Mouse (Mus musculus) stomach, embryonic 14.5 days (tissue): ENCODE data around the gene Gm28048. TPM values are rescaled to one million over a fixed set of nuclear protein-coding genes. Genes with fewer than 3 reads are reported as not detected.

Experiments used
- ATAC-seq: fragments of 200-750 bp; cut with Nextera tagmentation; 2 replicates; pipeline ENCODE4 v1.8.0; 2017; ENCODE audit warnings: low read depth, moderate TSS enrichment; ENCODE audit not compliant: insufficient number of reproducible peaks, insufficient read depth, low FRiP score
- H3K27ac ChIP-seq: fragments of 300-500 bp; sonication (generic); 2 replicates; pipeline ENCODE4 v1.5.1; 2014; ENCODE audit warnings: mild to moderate bottlenecking, low read length, moderate library complexity, mixed read lengths
- H3K27me3 ChIP-seq: fragments of 300-500 bp; sonication (generic); 2 replicates; pipeline ENCODE4 v1.6.1; 2014; ENCODE audit warnings: low read length, control low read depth, mixed read lengths; ENCODE audit not compliant: control insufficient read depth, insufficient read depth
- H3K36me3 ChIP-seq: fragments of 300-500 bp; sonication (generic); 2 replicates; pipeline ENCODE4 v1.6.1; 2014; ENCODE audit warnings: mild to moderate bottlenecking, control low read depth, low read length, moderate library complexity, mixed read lengths; ENCODE audit not compliant: control insufficient read depth, insufficient read depth
- H3K4me1 ChIP-seq: fragments of 300-500 bp; sonication (generic); 2 replicates; pipeline ENCODE4 v1.6.1; 2014; ENCODE audit warnings: low read length, control low read depth, mixed read lengths; ENCODE audit not compliant: control insufficient read depth, insufficient read depth
- H3K4me2 ChIP-seq: fragments of 300-500 bp; sonication (generic); replicated peaks from 2 replicates; pipeline ENCODE4 v1.6.1; 2014; ENCODE audit warnings: low read depth, low read length, control low read depth
- H3K4me3 ChIP-seq: fragments of 300-500 bp; sonication (generic); 2 replicates; pipeline ENCODE4 v1.5.1; 2014; ENCODE audit warnings: low read depth, low read length, control low read depth
- H3K9ac ChIP-seq: fragments of 300-500 bp; sonication (generic); replicated peaks from 2 replicates; pipeline ENCODE4 v1.6.1; 2014; ENCODE audit warnings: low read depth, mild to moderate bottlenecking, control low read depth, low read length, moderate library complexity, mixed read lengths
- H3K9me3 ChIP-seq: fragments of 300-500 bp; sonication (generic); 2 replicates; pipeline ENCODE4 v1.6.1; 2016; ENCODE audit warnings: low read depth, low read length, control low read depth; ENCODE audit not compliant: control insufficient read depth
- WGBS: fragments of 180-500 bp; shearing (Covaris S2); extraction: QIAGEN DNeasy Blood & Tissue Kit; methylation state at CpG from one replicate; pipeline ENCODE4 v1.1.7; 2014; 5-methylcytosine and 5-hydroxymethylcytosine counted together
- polyA plus RNA-seq: library from polyadenylated mRNA; unstranded; fragments of >200 nt; fragmentation: Nextera tagmentation; extraction: Ambion mirVana; gene quantifications from 2 replicates; pipeline ENCODE4 v1.2.1, GENCODE M21; 2014

The Gm28048 gene
- polyA plus RNA-seq, 1 experiment from 2014 or later: 9.2 TPM

GRCm38 (mm10) chr11:22836269-22836668 lies 145.6 kb downstream of the Gm28048 start:
- WGBS: 91% methylated on average over 10 of the region's 10 CpGs
- Histone ChIP-seq H3K36me3 (no peaks in the 10 kb centered on the region), H3K4me3 (no peak overlapping the region), H3K27ac (no peak overlapping the region), H3K9ac (no peak overlapping the region), H3K4me1 (no peaks in the 10 kb centered on the region), H3K9me3 (no peaks in the 10 kb centered on the region), H3K4me2 (no peak overlapping the region), H3K27me3 (no peaks in the 10 kb centered on the region)
- ATAC-seq: no peak

- no peaks in the 10 kb centered on the region for H3K36me3 ChIP-seq
- peaks cover 7% of the 10 kb centered on the region; the same call in 1 of the 2 replicates for H3K4me1 ChIP-seq
- no peaks in the 10 kb centered on the region for H3K9me3 ChIP-seq
- no peak overlapping the region for H3K4me3 ChIP-seq
- no peak overlapping the region for H3K27ac ChIP-seq
- H3K27me3 ChIP-seq: no peaks in the 10 kb centered on the region
- no peak for ATAC-seq
- no peak overlapping the region for H3K4me2 ChIP-seq
- H3K9ac ChIP-seq: no peak overlapping the region
- 77% methylated on average over 4 of the region's 4 CpGs for WGBS
Measured at GRCm38 (mm10) chr11:22832600-22832999, 149.3 kb downstream of the Gm28048 start.

- H3K4me2 ChIP-seq: no peak overlapping the region
- 79% methylated on average over 11 of the region's 11 CpGs for WGBS
Measured at GRCm38 (mm10) chr11:22831916-22832315, 150.0 kb downstream of the Gm28048 start.

GRCm38 (mm10) chr11:22830684-22831083 lies 151.2 kb downstream of the Gm28048 start:
- WGBS: 78% methylated on average over 6 of the region's 6 CpGs
- no peak overlapping the region; the same call in 1 of the 2 replicates for H3K27ac ChIP-seq
- H3K36me3 ChIP-seq: no peaks in the 10 kb centered on the region
- no peak for ATAC-seq
- H3K9me3 ChIP-seq: no peaks in the 10 kb centered on the region
- H3K4me1 ChIP-seq: peaks cover 7% of the 10 kb centered on the region; the same call in 1 of the 2 replicates
- no peaks in the 10 kb centered on the region for H3K27me3 ChIP-seq
- H3K9ac ChIP-seq: no peak overlapping the region
- no peak overlapping the region for H3K4me3 ChIP-seq
- H3K4me2 ChIP-seq: no peak overlapping the region

More at GRCm38 (mm10) chr11:22831916-22832315, 150.0 kb downstream of the Gm28048 start:
- Histone ChIP-seq H3K4me1 (peaks cover 7% of the 10 kb centered on the region; the same call in 1 of the 2 replicates), H3K27ac (no peak overlapping the region), H3K4me3 (no peak overlapping the region), H3K36me3 (no peaks in the 10 kb centered on the region), H3K27me3 (no peaks in the 10 kb centered on the region), H3K9ac (no peak overlapping the region), H3K9me3 (no peaks in the 10 kb centered on the region)
- no peak for ATAC-seq

- Histone ChIP-seq H3K9ac (no peak overlapping the region), H3K4me1 (peaks cover 7% of the 10 kb centered on the region; the same call in 1 of the 2 replicates), H3K27me3 (no peaks in the 10 kb centered on the region), H3K36me3 (no peaks in the 10 kb centered on the region), H3K4me3 (no peak overlapping the region), H3K27ac (peak overlapping the region; percentile 6; the same call in 1 of the 2 replicates), H3K9me3 (no peaks in the 10 kb centered on the region), H3K4me2 (no peak overlapping the region)
- no peak for ATAC-seq
- WGBS: 41% methylated on average over 5 of the region's 5 CpGs
Measured at GRCm38 (mm10) chr11:22830179-22830611, 151.7 kb downstream of the Gm28048 start.

GRCm38 (mm10) chr11:22828988-22829632 lies 152.8 kb downstream of the Gm28048 start:
- Histone ChIP-seq H3K9ac (no peak overlapping the region), H3K4me1 (peaks cover 7% of the 10 kb centered on the region; the same call in 1 of the 2 replicates), H3K4me3 (no peak overlapping the region), H3K27me3 (no peaks in the 10 kb centered on the region), H3K36me3 (no peaks in the 10 kb centered on the region), H3K4me2 (no peak overlapping the region), H3K9me3 (no peaks in the 10 kb centered on the region), H3K27ac (no peak overlapping the region)
- ATAC-seq: no peak
- WGBS: 97% methylated on average over 15 of the region's 15 CpGs

- Histone ChIP-seq H3K36me3 (no peaks in the 10 kb centered on the region), H3K27ac (no peak overlapping the region), H3K4me1 (peaks cover 7% of the 10 kb centered on the region; the same call in 1 of the 2 replicates), H3K4me2 (no peak overlapping the region), H3K9me3 (no peaks in the 10 kb centered on the region), H3K9ac (no peak overlapping the region), H3K4me3 (no peak overlapping the region), H3K27me3 (no peaks in the 10 kb centered on the region)
- ATAC-seq: no peak
- 84% methylated on average over 4 of the region's 4 CpGs for WGBS
Measured at GRCm38 (mm10) chr11:22827514-22828080, 154.3 kb downstream of the Gm28048 start.

- no peaks in the 10 kb centered on the region for H3K9me3 ChIP-seq
- no peaks in the 10 kb centered on the region for H3K36me3 ChIP-seq
- WGBS: 89% methylated on average over 6 of the region's 6 CpGs
- no peak for ATAC-seq
- H3K4me2 ChIP-seq: no peak overlapping the region
- no peaks in the 10 kb centered on the region for H3K27me3 ChIP-seq
- H3K9ac ChIP-seq: no peak overlapping the region
- no peak overlapping the region for H3K27ac ChIP-seq
- H3K4me1 ChIP-seq: peaks cover 7% of the 10 kb centered on the region; the same call in 1 of the 2 replicates
- H3K4me3 ChIP-seq: no peak overlapping the region
Measured at GRCm38 (mm10) chr11:22826665-22827064, 155.2 kb downstream of the Gm28048 start.
